Mouse (Mus musculus): ENCODE measurements around the gene Ptpn13.

The Ptpn13 gene

DNA sequence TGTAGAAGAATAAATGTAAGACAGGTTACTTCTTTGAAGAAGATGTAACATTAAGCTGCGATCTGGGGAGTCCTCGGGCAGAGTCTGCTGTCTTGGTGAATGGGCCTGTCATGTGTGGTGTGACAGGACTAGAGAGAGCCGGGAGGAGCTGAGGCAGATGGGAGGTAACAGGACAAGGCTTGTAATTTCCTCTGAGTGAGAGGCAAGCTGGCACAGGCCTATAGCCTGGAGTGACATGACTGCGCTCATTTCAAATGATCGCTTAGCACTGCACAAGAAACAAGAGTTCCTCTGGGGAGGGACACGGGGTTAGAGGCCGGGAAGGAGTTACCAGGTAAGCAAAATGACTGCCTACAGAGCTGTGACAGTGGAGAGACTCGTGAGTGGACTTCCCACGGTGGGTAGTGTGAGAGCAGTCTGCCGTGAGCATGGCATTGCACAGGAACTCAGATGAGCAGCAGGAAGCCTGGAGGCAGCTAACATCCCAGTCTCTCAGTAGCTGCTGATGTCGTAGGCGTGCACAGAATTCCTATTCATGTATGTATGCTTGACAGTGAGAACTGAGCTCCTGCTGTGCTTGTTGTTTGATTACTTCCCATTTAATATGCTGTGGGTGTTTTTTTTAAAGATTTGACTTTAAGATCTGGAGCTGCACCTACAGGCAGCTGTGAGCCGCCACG lies 171.6 kb downstream of the Ptpn13 start:
- no peak for DNase-seq (ENCODE audit: low spot score)

DNA sequence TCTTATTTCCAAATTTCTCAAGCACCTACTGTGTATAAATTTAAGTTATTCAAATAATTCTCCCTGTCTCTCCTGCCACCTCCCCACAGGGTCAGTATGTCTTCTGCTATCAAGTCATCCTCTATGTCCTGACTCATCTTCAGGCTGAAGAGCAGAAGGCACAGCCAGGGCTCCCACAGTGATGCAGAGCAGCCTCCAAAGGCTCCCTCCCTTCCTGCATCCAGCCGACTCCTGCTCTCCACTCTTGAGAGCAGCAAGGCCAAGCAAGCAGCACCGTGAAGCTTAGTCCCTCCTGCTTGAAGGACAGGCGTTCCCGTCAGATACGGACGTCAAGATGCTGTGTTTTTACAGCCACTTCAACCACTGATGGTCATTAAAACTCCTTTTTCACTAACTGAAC lies 172.6 kb downstream of the Ptpn13 start:
- no peak for DNase-seq (ENCODE audit: low spot score)

DNA sequence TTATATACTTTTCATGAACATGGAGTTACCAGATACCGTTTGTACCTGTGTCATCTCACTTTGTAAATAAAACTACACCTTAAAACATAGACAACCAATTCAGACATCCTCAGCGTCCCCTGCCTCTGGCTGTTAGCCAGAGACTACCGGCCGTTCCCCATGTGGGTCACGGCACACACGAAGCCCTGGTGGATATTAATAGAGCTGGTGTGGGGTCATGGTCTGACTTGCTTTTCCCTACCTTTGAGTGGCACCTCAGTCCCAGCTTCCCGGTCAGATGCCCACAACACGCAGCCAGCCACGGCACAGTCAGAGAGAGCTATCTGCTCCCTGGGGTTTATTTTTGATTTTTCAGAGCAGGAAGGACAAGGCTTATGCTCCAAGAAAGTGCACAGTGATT lies 173.3 kb downstream of the Ptpn13 start:
- no peak for DNase-seq (ENCODE audit: low spot score)

DNA sequence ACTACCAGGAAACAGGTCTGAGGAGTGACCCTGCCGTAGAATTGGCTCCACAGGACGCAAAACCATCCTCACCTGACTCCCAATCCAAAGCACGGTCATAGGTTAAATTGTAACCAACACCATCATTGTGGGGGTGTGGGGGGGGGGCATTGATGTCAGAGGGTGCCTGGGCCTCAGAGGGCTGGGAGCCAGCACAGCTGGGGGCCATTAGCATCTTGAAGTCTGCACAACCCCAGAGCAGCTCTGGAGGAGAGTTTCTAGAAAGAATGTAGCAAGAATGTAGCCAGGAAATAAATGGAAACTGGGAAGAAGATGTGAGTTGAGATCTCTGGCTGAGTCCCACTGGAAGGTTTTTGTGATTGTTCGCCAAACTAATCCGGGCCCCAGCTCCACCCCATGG lies 173.9 kb downstream of the Ptpn13 start:
- no peak for DNase-seq (ENCODE audit: low spot score)

DNA sequence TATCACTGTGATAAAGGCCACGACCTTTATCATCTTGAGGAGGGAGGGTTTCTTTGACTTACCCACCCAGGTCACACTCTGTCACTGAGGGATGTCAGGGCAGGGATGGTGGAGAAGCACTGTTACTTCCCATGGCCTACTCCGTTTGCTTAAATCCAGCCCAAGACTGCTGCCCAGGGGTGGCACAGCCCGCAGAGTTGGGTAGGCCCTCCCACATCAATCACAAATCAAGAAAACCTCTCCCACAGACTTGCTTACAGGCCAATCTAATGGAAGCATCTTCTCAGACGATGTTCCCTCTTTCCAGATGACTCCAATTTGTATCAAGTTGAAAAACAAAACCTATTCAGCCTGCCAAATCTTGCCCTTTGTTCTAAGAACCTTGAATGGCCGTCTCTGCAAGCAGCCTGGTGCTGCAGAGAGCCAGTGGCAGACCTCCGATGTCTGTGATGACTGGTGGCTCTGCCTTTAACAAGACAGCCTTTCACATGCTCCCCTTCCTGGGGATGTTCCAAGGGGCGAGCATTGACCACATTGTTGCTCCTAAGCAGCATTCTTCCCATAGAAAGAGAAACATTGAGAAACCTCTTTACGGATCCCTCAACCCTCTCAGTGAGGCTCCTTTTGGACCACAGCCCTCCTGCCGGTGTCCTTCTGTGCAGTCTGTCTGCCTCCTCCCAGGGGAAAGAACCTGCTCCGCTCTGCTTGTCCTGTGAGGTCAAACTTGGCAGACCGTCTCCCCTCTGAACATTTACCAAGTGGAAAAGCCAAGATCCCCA lies 178.3 kb downstream of the Ptpn13 start:
- no peak for DNase-seq (ENCODE audit: low spot score)

DNA sequence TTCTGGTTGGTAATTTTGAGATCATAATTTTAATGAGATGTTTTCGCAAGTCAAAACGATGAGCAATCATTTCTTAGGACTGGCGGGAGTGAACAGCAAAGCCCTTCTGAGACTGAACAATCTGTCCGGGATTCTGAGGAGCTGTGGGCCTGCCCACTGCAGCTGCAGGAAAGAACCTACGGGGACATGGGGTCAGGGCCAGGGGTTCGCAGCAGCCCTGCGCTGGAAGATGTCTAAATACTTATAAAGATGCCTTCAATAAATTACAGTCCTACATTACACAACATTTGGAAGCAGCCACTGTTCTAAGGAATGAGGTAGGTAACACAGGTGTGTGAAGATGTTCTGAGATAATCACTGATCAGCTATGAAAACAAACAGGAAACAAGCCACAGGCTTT lies 180.7 kb downstream of the Ptpn13 start:
- DNase-seq (ENCODE audit: low spot score) = no peak

DNA sequence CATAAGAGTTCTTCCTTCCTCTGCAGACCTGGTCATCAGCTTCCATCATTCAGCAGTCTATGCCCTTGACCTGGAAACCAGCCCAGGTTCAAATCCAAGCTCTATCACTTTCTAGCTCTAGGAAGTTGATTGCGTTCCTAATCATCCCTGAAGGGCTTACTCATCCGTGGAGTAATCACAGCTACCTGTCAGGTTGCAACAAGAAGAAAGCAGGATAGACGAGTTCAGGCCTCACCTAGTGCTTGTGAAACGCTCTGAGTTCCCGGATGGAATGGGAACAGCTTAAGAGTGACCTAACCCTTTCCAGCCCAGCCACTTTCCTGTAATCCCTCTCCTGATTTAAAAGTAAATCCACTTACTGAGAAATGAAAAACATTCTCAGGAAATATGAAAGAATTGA lies 185.2 kb downstream of the Ptpn13 start:
- DNase-seq (ENCODE audit: low spot score) = no peak

DNA sequence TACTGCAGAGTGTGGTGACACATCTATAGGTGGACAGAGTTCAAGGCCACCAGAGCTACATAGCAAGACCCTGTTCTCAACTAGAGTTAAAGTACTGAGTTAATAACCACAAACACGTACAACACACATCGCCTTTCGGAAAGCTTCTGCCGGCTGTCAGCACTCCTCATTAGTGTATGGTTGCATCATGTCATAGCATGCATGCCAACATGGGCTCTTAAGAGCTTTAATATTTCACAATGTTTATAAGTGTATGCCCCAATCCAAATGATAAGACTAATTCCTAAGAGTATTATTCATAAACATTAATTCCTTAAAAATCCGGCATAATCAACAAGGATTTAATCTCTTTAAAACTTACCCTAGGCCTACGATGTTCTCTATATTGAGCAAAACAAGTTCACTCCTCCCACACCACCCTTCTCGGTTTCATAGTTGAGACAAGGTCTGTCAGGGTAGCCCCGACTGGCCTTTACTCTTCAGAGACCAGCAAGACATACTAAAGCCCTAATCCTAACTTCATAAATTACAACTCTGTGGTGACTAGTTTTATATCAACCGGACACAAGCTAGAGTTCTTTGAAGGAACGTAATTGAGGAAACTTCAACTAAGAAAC lies 186.0 kb downstream of the Ptpn13 start:
- no peak for DNase-seq (ENCODE audit: low spot score)

DNA sequence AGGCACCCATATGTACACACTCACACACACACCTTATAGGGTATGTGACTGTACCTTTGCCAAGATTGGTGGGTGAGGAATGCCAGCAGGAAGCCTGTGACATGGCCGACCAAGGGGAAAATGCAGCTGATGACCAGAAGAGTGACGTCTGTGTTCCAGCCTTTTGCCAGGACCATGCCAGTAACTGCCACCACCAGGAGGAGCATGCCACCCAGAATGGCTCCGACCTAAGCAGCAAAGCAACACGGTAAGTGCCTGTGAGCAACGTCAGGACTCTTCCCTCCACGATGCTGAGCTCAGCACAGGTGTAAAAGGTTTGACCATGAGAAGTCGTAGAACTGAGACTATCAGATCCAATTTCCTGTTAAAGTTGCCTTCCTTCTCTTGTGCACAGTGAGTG lies 187.3 kb downstream of the Ptpn13 start:
- no peak for DNase-seq (ENCODE audit: low spot score)

DNA sequence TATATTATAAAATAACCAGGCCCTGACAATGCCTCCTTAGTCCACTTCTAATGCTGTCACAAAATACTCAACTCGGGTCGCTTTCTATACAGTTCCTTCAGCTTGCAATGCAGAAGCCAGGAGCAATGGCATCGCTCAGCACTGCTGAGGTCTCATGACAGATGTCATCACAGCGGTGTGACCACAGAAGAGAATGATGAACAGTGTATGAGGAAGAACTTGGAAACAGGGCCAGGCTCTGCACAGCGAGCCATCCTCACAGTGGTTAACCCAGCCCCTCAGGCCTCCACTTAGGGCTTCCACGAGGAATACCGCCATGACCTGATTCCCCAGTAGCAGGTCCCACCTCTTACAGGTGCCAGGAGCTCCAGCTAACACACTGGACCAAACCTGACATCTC lies 189.4 kb downstream of the Ptpn13 start:
- DNase-seq (ENCODE audit: low spot score) = no peak

DNA sequence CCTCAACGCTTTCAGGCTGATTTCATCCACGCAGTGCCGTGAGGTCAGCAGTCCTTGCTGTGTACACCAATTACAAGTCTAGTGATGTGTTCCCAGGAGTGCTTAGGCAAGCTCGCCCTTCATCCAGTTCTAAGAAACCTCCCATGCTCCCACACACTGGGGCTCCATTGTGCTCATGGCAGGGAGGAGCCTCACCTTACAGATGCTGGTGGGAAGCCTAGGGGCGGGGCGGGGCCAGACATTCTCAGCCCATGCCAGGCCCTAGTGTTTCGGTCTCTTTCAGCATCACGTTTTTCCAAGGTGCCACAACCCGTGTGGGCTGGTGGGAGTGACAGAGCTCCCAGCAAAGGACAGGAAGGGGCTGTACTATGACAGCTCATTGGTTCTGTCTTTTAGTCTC lies 192.2 kb downstream of the Ptpn13 start:
- no peak for DNase-seq (ENCODE audit: low spot score)

DNA sequence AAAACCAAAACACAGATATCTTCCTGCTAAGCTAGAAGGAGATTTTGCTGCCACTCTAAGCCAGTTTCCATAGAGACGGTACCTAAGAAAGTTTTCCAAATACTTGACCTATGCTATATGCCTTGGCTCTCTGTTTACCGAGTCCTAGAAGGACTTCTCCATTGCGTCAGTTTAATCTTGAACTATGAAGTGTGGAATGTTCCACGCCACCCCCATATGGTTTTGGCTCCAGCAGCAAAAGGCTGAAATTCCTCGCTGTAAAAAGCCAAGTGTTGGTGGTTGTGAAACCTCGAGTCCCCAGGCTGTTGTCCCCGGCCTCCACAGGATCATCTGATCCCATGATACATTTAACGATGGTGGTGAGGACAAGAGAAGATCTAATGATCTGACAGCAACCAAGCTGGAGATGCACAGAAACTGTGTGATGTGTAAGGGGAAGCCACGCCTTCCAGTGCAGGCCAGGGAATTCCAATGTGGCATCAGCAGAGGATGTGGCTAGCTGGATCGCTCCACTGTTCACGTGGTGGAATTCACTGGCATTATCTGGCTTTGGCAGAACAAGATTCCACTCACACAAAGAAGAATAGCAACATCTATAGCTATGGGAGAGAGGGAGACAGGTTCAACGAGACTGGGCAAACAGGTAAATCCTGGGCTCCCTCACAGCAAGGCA lies 195.4 kb downstream of the Ptpn13 start:
- no peak for DNase-seq (ENCODE audit: low spot score)

DNA sequence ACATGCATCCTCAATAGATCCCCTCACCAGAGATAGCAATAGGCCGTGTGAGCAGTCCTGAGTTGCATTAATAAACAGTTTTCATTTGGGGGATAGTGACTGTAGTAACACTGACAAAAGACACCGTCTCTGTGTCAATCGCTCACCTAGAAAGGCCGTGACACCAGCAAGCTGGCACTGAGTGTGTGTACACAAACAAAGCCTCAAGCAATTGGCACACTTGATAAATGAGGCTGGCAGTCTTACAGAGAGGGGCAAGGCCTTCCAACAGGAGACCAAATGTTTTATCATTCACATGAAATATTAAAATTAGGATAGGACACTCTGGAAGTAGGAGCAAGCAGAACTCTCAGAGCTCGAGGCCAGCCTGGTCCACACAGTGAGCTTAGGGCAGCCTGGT lies 197.3 kb downstream of the Ptpn13 start:
- DNase-seq (ENCODE audit: low spot score) = no peak

DNA sequence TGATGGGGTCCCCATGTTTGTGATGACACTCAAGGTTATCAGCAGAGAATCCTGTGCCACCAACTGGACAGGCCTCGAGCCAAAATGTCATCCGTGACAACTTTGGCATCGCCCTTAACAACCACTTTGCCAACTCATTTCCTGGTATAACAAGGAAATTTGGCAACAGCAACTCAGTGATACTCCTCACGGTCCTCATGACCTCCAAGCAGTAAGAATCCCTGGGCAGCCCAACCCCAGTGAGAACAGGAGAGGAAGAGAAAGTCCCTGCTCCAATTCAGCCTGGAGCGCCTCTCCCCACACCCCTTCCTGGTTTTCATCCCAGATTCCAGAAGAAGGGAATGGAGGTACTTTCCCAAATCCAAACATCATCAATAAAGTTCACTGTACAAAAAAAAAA lies 199.8 kb downstream of the Ptpn13 start:
- DNase-seq (ENCODE audit: low spot score) = no peak

DNA sequence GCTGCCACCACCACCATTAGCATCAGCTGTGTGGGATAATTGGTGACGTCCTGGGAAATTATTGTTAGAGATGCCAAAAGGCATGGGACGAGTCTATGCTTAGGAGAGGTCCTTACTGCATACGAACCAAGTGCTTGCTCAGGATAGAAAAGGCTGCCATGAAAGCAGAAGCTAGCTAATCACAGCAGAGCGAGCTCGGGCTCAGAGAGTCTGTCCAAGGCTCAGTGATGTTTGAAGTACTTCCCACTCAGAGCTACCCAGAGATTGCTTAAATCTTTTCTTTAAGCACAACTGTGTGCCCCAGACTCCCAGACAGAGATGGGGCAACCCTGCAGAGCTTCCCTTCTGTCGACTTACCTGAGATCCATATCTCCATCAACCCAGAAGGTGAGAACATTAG lies 203.5 kb downstream of the Ptpn13 start:
- DNase-seq (ENCODE audit: low spot score) = no peak

DNA sequence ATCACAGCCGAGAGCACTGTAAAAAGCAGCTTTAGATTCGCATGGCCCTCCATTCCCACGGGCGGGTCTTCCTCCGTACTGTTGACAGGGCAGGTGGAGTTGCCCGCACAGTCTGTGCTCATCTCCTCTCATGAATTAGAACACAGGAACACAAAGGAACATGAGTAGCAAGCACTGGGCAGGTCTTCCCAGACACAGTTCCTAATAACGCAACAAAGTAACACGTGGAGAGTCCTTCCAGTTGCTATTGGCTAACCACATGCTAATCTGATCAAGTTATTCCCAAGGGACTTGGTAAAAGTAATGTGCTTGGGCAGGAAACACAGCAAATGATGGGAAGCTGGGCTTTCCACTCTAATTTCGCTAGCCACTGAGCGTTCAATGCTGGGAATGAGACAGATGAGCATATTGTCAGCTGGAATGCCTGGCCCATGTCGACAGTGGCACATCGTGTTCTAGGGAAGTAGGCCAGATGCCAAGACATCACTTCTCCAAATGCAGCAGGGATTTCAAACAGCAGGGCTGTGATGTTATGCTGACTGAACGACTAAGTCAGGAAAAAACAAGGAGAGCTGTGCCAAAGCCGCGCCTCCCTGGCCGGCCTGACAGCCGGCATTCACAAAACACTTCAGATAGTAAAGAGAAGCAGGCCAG lies 204.2 kb downstream of the Ptpn13 start, which contains the start of gene Slc10a6:
Slc10a6 (minus strand) TSS at position 293 of the 654 bp plus-strand sequence.
- DNase-seq (ENCODE audit: low spot score) = no peak

DNA sequence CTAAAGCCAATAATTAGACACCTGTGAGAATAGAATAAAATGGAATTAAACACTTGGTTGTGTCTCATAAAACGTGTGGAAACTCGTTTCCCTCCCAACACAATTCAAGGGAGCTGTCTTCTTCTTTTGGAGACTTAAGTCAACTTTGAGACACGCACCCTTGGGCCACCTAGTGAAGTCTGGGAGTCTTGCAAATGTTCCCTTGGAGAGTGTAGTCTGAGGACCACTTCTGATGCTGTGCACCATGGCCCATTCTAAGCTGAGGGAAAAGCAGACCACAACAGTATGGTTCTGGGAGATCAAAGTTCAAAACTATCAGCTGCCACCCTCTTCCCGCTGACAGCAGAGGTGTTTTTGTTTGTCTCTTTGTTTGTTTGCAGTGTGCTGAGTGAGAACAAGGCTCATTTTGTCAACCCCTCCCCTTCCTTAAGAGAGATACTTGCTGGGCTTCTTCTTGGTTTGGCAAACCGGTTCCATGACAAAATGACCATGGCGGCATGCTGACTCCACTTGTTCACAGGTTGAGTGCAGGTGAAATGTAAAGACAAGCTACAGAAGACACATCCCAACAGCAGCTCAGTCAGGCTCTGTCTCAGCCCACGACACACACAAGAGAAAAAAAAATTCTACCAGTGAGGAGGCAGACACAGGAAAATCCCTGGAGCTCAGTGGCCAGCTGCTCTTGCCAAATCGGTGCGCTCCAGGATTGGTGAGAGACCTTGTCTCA lies 205.0 kb downstream of the Ptpn13 start:
- DNase-seq (ENCODE audit: low spot score) = no peak

DNA sequence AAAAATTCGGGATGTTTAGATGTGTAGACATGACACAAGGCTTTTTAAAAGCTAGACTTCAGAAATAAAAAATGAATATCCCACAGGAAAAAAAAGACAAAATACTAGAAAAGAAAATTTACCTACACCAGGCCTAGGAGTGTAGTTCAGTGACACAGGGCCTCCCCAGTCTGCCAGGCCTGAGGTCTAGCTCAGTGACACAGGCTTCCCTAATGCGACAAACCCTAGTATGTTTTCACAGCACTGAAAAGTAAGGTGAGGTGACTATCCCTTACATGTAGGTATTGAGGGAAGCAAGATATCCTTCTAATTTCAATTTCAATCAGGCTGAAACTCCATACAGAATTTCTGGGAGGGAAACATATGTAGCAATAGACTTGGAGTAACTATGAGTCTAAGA lies 212.2 kb downstream of the Ptpn13 start:
- no peak for DNase-seq (ENCODE audit: low spot score)

DNA sequence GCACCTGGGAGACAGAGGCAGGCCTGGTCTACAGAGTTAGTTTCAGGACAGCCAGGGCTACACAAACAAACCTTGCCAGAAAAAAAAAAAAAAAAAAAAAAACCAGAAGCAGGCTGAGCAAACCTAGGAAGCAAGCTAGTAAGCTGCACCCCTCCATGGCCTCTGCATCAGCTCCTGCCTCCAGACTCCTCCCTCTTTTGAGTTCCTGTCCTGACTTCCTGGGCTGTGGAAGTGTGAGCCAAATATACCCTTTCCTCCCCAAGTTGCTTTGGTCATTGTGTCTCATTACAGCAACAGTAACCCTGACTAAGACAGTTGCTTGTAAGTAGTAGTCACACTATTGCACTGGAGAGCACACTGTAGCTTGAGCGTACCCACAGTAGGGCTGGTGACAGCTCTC lies 219.2 kb downstream of the Ptpn13 start:
- DNase-seq (ENCODE audit: low spot score) = no peak

DNA sequence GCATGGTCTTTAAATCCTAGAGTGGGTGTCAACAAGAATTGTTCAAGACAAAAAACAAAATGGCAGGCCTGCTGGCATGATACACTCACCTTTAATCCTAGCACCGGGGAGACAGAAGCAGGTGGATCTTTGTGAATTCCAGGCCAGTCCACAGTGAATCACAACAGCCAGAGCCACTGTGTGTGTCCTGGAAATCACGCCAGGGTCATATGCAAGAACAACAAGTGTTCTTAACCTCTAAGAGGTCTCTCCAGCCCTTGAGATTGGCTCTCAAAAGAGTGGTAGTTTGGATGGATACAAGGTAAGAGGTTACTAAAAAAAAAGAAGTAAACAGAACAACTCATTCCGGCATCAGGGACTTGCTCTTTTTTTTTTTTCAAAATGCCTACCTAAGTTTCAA lies 222.3 kb downstream of the Ptpn13 start:
- DNase-seq (ENCODE audit: low spot score) = no peak

Measured in spleen, adult 12 weeks (tissue).